Mouse (Mus musculus): ENCODE measurements around the gene Klf3. TPM values are rescaled to one million over a fixed set of nuclear protein-coding genes. Genes with fewer than 3 reads are reported as not detected.

Klf3 gene
- polyA plus RNA-seq (2012; rRNA removed) = 28.2 and 33.5 TPM in 2 replicates

DNA sequence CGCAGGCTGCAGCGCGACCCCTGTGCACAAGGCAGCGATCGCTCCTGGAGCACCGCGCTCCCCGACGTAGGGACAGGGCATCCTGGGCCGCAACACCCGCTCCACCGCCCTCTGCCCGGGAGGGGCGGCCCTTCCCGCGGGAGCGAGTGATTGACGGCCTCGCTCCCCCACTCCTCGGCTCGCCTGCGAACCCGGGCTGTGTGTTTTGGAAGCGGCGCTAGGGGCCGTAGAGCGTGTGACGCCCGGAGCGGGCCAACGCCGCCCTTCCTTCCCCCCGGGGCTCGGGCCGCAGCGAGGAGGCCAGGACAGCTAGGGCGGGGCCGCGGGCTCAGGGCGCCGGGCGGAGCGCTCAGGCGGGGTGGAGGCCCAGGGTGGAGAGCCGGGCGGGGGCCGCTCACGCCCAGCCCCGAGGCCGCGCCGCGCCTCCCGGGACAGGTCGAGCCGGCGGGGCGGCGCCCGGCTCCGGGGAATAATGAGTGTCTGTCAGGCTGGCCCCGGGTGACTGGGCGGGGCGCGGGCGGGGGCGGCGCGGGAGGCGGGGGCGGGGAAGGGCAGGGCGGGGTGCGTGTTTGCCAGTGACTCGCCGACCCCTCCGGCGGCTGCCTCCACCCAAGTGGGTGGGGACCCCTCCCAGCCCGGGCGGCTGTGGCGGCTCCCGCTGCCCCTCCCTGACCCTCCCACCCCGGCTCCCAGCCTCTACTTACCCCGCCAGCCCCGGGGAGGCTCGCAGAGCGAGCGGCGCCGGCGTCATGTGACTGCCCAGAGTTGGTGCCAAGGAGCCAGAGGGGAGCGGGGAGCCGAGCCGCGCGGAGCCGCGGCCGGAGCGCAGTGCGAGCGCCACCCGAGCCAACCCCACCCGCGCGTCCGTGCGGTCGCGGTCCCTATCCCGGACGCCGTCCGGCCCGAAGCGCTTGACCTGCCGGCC, at the start of gene Klf3:
Klf3 (plus strand) TSS at position 594 of the 925 bp plus-strand sequence.

Other genes starting within 250 kb of the Klf3 start
- 0.98 and 1.5 TPM in 2 replicates for gene Tlr1, start 130.2 kb downstream of the Klf3 start, polyA plus RNA-seq (2012; rRNA removed)
- 0.49 and 0.80 TPM in 2 replicates for gene Tlr6, start 156.7 kb downstream of the Klf3 start, polyA plus RNA-seq (2012; rRNA removed)
- 8.5 and 8.8 TPM in 2 replicates for gene Fam114a1, start 166.7 kb downstream of the Klf3 start, polyA plus RNA-seq (2012; rRNA removed)